Mouse (Mus musculus): Measurements from ENCODE around the gene Atp8a2. TPM values are rescaled to one million over a fixed set of nuclear protein-coding genes. Genes with fewer than 3 reads are reported as not detected.
A peak's percentile ranks its signal among the peaks of the same experiment; 100 is the strongest.

Gene Atp8a2
- polyA plus RNA-seq, 1 experiment = 15.3 TPM

- Histone ChIP-seq H3K27ac (ENCODE audit: insufficient read depth, low read length) (no peak overlapping the region), H3K4me3 (ENCODE audit: insufficient read depth, low read length) (no peak overlapping the region), H3K4me1 (ENCODE audit: control insufficient read depth, insufficient read depth, low read length) (peaks cover 1% of the 10 kb centered on the region; the same call in 1 of the 2 replicates)
- no peak for TF ChIP-seq CTCF (IDR thresholded peaks at IDR 0.05; ENCODE audit: extremely low read depth, insufficient read depth, low read length)
- TF ChIP-seq POLR2A (IDR thresholded peaks at IDR 0.05; ENCODE audit: extremely low read depth, insufficient read depth, low read length) = no peak
Observed at GRCm38 (mm10) chr14:60131196-60131876, 65.6 kb downstream of the Atp8a2 start.

DNA sequence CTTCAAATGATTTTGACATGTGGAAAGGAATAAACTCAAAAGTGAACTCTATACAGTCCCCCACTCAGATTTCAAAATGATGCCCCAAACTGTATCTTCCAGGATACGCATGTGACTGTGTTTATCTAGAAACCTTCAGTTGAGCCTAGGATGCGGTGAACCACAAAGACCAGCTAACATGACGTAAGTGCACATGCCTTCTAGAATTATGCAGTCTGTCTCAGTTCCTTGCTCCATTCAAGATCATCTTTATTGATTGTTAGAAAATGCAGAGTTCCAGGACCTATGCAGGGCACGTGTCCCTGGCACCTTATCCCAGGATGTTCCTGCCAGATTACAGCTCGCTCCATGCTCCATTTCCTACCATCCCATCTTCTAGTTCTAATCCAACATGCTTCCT is 67.4 kb downstream of the Atp8a2 start:
- peaks cover 1% of the 10 kb centered on the region; the same call in 1 of the 2 replicates for H3K4me1 ChIP-seq (ENCODE audit: control insufficient read depth, insufficient read depth, low read length)
- TF ChIP-seq POLR2A (IDR thresholded peaks at IDR 0.05; ENCODE audit: extremely low read depth, insufficient read depth, low read length) = no peak
- no peak for TF ChIP-seq CTCF (IDR thresholded peaks at IDR 0.05; ENCODE audit: extremely low read depth, insufficient read depth, low read length)
- H3K27ac ChIP-seq (ENCODE audit: insufficient read depth, low read length) = no peak overlapping the region
- no peak overlapping the region for H3K4me3 ChIP-seq (ENCODE audit: insufficient read depth, low read length)

- Histone ChIP-seq H3K4me1 (ENCODE audit: control insufficient read depth, insufficient read depth, low read length) (peaks cover under 1% of the 10 kb centered on the region; the same call in 1 of the 2 replicates), H3K27ac (ENCODE audit: insufficient read depth, low read length) (no peak overlapping the region), H3K4me3 (ENCODE audit: insufficient read depth, low read length) (no peak overlapping the region)
- no peak for TF ChIP-seq POLR2A (IDR thresholded peaks at IDR 0.05; ENCODE audit: extremely low read depth, insufficient read depth, low read length)
- no peak for TF ChIP-seq CTCF (IDR thresholded peaks at IDR 0.05; ENCODE audit: extremely low read depth, insufficient read depth, low read length)
Observed at GRCm38 (mm10) chr14:60125202-60125601, 71.8 kb downstream of the Atp8a2 start.

GRCm38 (mm10) chr14:60121572-60121971 is 75.4 kb downstream of the Atp8a2 start:
- Histone ChIP-seq H3K27ac (ENCODE audit: insufficient read depth, low read length) (no peak overlapping the region), H3K4me1 (ENCODE audit: control insufficient read depth, insufficient read depth, low read length) (no peaks in the 10 kb centered on the region; the same call in 1 of the 2 replicates), H3K4me3 (ENCODE audit: insufficient read depth, low read length) (no peak overlapping the region)
- no peak for TF ChIP-seq CTCF (IDR thresholded peaks at IDR 0.05; ENCODE audit: extremely low read depth, insufficient read depth, low read length)
- TF ChIP-seq POLR2A (IDR thresholded peaks at IDR 0.05; ENCODE audit: extremely low read depth, insufficient read depth, low read length) = no peak

- TF ChIP-seq CTCF (IDR thresholded peaks at IDR 0.05; ENCODE audit: extremely low read depth, insufficient read depth, low read length) = no peak
- TF ChIP-seq POLR2A (IDR thresholded peaks at IDR 0.05; ENCODE audit: extremely low read depth, insufficient read depth, low read length) = no peak
- no peak overlapping the region for H3K4me3 ChIP-seq (ENCODE audit: insufficient read depth, low read length)
- no peak overlapping the region for H3K27ac ChIP-seq (ENCODE audit: insufficient read depth, low read length)
- peaks cover 3% of the 10 kb centered on the region for H3K4me1 ChIP-seq (ENCODE audit: control insufficient read depth, insufficient read depth, low read length)
Observed at GRCm38 (mm10) chr14:60117792-60118585, 79.0 kb downstream of the Atp8a2 start.

DNA sequence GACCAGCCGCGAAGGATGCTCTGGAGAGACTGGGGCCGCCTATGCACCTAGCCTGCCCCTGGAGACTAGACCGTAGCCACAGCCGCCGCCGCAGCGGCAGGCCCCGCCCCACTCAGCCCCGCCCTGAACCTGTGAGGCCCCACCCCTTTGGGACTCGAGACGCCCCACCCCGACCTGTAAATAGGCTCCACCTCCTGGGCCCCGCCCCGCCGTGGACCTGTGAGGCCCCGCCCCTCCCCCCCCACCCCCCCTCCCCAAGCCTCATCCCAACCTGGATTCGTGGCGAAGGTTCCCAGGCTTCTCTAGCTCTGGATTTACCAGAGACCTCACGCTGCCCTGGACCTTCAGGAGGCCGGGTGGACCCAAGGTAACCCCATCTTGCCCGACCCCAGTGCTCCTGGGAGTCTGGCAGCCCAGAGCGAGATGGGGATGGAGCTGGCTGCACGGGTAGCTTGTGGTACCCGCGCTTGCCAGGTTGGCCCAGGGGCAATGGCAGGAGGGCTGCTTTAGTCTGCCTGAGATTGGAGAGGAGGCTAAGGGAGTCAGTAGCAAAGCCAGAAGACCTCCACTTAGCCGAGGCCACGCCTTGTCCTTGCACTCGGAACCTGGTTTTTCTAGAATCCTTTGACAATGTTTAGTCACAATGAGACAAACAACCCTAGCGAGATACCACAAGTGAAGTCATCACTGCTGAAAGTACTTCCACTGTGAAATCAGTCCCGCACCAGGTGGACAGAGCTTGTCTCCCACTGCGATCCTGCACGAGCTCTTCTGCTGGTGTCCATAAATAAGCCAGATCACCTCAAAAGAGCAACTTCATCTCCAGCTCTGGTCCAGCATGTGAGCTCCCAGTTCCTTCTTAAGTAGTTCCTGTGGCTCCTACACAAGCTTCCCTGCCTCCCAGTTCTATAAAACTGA is 109.9 kb downstream of the Atp8a2 start:
- no peak for TF ChIP-seq CTCF (IDR thresholded peaks at IDR 0.05; ENCODE audit: extremely low read depth, insufficient read depth, low read length)
- TF ChIP-seq POLR2A (IDR thresholded peaks at IDR 0.05; ENCODE audit: extremely low read depth, insufficient read depth, low read length) = no peak
- no peak overlapping the region for H3K27ac ChIP-seq (ENCODE audit: insufficient read depth, low read length)
- H3K4me1 ChIP-seq (ENCODE audit: control insufficient read depth, insufficient read depth, low read length) = no peaks in the 10 kb centered on the region; the same call in 1 of the 2 replicates
- H3K4me3 ChIP-seq (ENCODE audit: insufficient read depth, low read length) = peak overlapping the region; percentile 51

- no peak overlapping the region for H3K27ac ChIP-seq (ENCODE audit: insufficient read depth, low read length)
- H3K4me1 ChIP-seq (ENCODE audit: control insufficient read depth, insufficient read depth, low read length) = no peaks in the 10 kb centered on the region; the same call in none of the 2 replicates
- TF ChIP-seq CTCF (IDR thresholded peaks at IDR 0.05; ENCODE audit: extremely low read depth, insufficient read depth, low read length) (no peak), POLR2A (IDR thresholded peaks at IDR 0.05; ENCODE audit: extremely low read depth, insufficient read depth, low read length) (no peak)
- H3K4me3 ChIP-seq (ENCODE audit: insufficient read depth, low read length) = peak overlapping the region; percentile 51
Observed at GRCm38 (mm10) chr14:60086254-60086807, 110.6 kb downstream of the Atp8a2 start.

DNA sequence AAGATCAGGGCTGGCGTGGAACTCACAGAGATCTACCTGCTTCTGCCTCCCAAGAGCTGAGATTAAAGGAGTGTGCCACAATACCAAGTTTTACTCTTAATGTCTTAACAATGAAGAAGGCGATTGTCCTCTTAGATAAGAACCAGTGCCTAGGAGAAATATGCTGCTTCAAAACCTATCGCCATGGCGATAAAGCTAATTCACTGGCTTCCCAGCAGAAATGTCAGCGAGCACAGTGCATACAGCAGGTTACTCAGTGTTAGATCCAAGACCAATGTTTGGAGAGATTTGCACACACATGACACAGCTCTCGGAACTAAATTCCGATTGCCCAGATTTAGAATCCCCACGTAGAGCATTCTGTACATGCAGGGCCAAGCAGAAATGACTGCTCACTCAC is 114.2 kb downstream of the Atp8a2 start:
- TF ChIP-seq CTCF (IDR thresholded peaks at IDR 0.05; ENCODE audit: extremely low read depth, insufficient read depth, low read length) (no peak), POLR2A (IDR thresholded peaks at IDR 0.05; ENCODE audit: extremely low read depth, insufficient read depth, low read length) (no peak)
- H3K27ac ChIP-seq (ENCODE audit: insufficient read depth, low read length) = no peak overlapping the region
- no peaks in the 10 kb centered on the region; the same call in none of the 2 replicates for H3K4me1 ChIP-seq (ENCODE audit: control insufficient read depth, insufficient read depth, low read length)
- no peak overlapping the region for H3K4me3 ChIP-seq (ENCODE audit: insufficient read depth, low read length)

DNA sequence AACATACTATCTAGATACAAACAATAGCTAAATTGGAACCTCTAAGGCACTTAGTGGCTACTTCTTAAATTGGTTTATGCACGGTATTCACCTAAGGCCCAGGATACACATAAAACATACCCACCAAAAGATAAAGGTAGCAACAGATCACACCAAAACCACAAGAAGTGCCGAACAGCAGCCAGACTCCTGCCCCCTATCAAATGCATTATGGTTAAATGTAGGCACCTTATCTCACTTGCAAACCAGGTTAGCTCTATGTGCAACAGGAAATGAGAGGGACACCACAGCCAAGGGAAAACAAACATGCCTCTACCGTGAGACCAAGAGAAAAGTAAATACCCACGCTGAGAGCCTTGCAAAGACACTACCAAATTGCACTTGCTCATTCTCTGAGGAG is 124.5 kb downstream of the Atp8a2 start:
- H3K4me3 ChIP-seq (ENCODE audit: insufficient read depth, low read length) = no peak overlapping the region
- TF ChIP-seq POLR2A (IDR thresholded peaks at IDR 0.05; ENCODE audit: extremely low read depth, insufficient read depth, low read length) (no peak), CTCF (IDR thresholded peaks at IDR 0.05; ENCODE audit: extremely low read depth, insufficient read depth, low read length) (no peak)
- H3K4me1 ChIP-seq (ENCODE audit: control insufficient read depth, insufficient read depth, low read length) = no peaks in the 10 kb centered on the region

More for the DNA sequence above, 124.5 kb downstream of the Atp8a2 start:
- no peak overlapping the region for H3K27ac ChIP-seq (ENCODE audit: insufficient read depth, low read length)
